Mouse (Mus musculus) liver, adult 2 months (tissue): ENCODE results near the gene Exosc1.

Experiments
- CTCF ChIP-seq: fragments of 200-500 bp; IDR thresholded peaks from 2 replicates; pipeline ENCODE4 v1.5.1; 2011; ENCODE audit warnings: low read depth, low read length, control low read depth
- POLR2A ChIP-seq: fragments of 200-500 bp; IDR thresholded peaks from 2 replicates; pipeline ENCODE4 v1.6.1; 2011; ENCODE audit warnings: low read length, control low read depth; ENCODE audit not compliant: insufficient read depth; ENCODE audit errors: extremely low read depth

DNA sequence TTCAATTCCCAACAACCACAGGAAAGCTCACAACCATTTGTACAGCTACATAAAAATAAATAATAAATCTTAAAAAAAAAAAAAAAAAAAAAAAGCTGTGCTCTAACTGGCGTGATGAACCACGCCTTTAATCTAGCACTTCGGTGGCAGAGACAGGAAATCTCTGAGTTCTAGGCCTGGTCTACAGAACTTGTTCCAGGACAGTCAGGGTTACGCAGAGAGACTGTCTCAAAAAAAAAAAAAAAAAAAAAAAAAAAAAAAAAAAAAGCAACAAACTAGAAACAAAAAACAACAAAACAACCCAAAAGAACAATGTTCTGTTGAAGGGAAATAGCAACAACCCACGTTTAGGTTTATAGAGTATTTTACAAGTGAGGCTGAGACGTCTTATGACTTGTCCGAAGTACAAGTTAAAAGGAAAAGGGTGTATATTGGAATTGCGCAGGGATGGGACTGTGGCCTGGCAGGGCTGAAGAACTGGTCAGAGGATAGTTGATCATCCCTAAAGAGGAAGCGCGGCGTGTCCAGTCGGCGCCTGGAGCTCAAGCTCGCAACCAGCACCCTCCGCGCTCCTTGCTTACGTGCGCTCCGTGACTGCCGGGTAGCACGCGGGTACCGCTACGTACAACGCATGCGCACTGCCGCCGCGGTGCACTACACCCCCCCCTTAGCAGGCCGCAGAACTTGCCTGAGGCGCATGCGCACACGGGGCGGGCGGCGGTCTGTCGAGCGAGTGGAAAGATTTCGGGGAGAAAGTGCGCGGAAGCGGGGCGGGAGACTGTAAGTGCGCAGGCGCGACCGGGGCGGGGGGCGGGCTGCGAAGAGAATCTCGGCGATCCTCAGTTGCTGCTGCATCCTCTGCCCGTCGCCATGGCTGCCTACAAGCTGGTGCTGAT lies 21.8 kb downstream of the Exosc1 start, which contains the start of gene Pgam1:
- TF ChIP-seq CTCF (no peak), POLR2A (peak; percentile 37; the same call in 1 of the 2 replicates)
